Mouse (Mus musculus) cerebellum, postnatal 25 days (tissue): ENCODE measurements around the gene Psip1.
"Not testable (repeated sequence)": the region's sequence is repeated elsewhere in the genome, so short reads cannot be mapped to it uniquely, and the experiment has no call there.

Source experiments
- DNase-seq, 2 experiments: peaks; one replicate each; pipeline ENCODE4 v3.0.0; 2021; ENCODE audit warnings: mixed read lengths in 2 of 2

Psip1 gene

GRCm38 (mm10) chr4:83500154-83501036 is 14.1 kb upstream of the Psip1 start:
- peak in 1 of 2 experiments; percentile 36 for DNase-seq

GRCm38 (mm10) chr4:83497013-83497412 is 10.8 kb upstream of the Psip1 start:
- DNase-seq, result not testable (repeated sequence)

DNA sequence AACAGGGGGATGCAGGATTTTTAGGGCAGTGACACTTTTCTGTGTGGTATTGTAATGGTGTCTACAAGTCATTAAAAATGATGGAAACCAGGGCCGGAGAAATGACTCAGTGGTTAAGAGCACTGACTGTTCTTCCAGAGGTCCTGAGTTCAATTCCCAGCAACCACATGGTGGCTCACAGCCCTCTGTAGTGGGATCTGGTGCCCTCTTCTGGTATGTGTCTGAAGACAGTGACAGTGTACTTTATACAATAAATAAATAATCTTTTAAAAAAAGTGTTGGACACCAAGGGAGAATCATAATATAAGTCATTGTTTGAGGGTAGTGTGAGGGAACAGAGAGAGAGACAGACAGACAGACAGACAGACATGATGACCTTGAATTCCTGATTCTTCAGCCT is 6.9 kb upstream of the Psip1 start:
- DNase-seq, result no peak

DNA sequence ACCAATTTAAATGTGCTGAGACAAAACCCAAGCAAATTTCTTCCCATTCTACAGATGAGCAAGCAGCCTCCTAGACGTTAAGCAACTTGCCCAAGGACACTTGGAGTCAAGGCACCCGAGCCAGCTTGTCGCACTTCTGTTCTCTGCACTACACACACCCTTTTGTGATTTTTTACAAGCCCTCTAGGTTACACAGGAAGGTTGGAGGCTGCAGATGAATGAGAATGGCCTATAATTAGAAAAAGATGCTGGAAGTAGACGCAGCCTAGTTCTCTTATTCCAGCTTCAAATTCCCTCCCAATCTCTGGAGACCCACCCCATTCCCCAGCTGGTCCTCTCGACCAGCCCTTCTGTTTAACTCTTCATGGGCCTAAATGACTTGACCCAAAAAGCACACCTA is 2.9 kb upstream of the Psip1 start:
- DNase-seq, result no peak

DNA sequence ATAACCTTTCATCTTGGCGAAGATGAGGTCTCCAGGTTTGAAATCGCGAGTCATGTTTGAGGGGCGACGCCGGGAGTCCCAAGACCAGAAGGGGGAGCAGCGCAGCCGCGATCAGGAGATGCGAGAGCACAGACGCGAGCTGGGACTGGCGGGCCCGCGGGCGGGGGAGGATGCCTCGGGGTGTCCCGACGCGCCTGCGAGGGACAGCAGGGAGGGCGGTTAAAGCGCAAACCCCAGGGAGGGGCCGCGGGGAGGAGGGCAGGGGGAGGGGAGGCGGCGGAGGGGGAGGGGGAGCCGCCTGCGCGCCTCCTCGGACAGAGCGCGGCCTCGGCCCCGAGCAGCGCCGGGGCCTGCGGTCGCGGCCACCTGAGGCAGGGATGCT is 533 bp downstream of the Psip1 start:
- peak; percentile 91 to 95 for DNase-seq

- no peak for DNase-seq
These were observed 1.0 kb downstream of the Psip1 start for GRCm38 (mm10) chr4:83485250-83485649.

GRCm38 (mm10) chr4:83468208-83468607 is 18.1 kb downstream of the Psip1 start:
- DNase-seq, result no peak

GRCm38 (mm10) chr4:83467615-83468014 is 18.6 kb downstream of the Psip1 start:
- peak; percentile 91 for DNase-seq

DNA sequence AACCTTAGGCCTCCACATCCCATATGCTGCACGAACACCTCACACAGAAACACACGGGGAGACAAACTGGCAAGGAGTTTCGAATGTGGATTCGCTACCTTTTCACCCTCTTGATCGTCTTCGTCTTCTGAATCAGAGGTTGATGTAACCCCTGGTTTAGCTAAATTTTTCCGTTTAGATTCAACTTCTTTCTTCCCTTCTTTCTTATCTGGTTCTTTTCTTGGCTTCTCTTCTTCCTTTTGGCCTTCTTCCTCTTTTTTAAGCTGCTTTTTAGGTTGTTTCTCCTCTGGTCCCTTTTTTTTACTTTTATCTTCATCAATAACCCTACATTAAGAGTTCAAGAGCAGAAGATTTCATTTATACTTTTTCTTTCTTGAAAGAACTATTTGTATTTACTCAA is 21.4 kb downstream of the Psip1 start:
- DNase-seq, result no peak

DNA sequence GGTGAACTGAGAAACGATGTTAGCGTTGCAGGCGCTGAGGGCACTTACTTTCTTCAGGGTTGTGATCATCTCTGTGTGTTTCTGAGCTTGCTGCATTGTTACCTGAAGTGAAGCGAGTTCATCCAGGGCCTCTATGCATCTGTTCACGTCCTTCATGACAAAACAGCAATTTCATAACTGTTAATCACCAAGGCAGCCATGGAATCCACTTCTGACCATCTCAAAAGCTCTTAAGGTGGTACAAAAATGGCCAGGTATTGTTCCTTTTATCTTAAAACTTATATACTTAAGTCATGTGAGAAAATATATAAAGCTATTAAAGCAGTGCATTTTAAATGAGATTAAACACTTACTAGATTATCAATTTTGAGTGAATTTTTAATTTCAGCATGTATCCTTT is 26.2 kb downstream of the Psip1 start:
- no peak for DNase-seq

GRCm38 (mm10) chr4:83450785-83451184 is 35.5 kb downstream of the Psip1 start:
- no peak for DNase-seq

DNA sequence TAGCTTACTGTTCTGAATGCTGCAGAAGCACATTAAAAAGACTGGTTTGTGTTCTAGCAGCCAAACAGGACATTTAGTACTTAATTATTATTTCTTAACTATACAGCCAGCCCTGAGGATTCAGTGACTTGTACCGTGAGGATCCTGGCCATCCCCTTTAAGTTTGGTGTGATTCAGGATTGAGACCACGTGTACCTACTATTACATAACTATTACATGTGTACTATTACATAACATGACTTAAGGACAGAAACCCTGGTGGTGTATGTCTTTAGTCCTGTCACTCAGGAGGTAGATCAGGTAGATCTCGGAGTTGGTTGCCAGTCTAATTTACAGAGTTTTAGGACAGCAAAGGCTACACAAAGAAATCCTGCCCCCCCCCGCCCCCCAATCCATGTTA is 45.2 kb downstream of the Psip1 start:
- no peak for DNase-seq

GRCm38 (mm10) chr4:83439045-83439444 is 47.2 kb downstream of the Psip1 start:
- peak in 1 of 2 experiments; percentile 33 for DNase-seq

DNA sequence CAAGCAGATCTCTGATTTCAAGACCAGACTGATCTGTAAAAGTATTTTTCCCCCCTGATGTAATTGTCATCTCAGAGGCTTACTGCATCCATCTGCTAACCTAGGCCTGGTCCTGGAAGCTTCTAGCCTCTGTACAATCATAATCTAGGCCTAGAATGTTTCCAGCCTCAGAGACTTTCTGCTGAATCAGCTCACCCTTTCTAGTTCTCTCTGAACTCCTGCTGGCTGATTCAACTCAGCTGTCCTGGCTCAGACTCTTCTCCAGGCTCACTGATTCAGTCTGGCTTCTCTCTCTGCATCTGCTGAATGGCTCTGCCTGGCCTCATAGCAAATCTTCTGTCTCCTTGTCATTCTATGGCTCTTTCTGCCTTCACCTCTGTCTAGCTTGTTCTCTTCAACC is 48.1 kb downstream of the Psip1 start:
- DNase-seq, result no peak

DNA sequence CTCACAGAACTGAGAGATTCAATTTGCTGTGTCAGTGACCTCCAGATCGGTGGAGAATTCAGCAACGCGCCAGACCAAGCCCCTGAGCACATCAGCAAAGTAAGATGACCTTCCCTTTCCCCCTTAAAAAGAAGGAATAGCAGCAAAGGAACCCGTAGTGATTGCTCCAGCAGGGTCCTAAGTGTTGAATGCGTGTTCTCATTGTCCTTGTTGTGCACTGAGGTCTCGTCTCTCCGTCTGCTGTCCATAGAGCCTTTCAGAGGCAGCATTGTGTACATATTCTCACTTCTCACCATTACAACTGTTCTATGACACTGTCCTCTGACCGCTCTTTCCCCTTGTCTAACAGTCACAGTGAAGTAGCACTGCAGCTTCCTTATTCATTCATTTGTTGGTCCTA is 49.9 kb downstream of the Psip1 start:
- DNase-seq, result no peak

DNA sequence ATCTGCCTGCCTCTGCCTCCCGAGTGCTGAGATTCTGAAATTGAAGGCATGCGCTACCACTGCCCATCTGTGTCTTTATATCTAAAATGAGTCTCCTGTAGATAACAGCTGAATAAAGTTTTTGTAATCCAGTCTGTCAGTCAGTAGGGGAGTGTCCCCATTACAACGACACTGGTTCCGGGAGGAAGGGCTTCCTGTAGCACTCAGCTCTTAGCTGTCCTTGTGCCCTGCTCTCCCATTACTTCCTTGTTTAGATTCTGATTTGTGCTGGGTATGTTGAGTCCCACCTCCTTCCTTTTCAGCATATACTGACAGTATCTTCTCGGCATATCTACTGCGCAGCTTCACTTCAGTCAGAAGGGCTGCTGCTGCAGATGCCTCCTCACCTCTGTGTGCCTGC is 53.4 kb downstream of the Psip1 start:
- no peak for DNase-seq

DNA sequence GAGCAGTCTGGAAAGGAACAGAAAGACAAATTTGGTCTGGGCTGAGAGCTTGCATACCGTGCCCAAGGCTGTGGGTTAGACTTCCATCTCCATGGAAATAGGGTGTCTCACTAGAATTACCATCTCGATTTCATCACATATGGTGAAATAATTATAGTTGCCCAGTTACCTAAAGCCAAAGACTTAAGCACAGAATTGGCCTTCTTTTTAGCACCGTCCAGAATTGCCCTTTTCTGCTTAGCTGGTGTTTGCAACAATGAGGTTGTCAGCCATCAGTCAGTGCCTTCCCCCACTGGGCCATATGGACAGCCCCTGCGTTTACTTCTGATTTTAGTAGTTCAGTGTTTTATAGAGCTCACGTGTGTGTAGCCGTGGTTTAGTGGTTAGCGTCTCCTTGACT is 54.3 kb downstream of the Psip1 start:
- no peak for DNase-seq

DNA sequence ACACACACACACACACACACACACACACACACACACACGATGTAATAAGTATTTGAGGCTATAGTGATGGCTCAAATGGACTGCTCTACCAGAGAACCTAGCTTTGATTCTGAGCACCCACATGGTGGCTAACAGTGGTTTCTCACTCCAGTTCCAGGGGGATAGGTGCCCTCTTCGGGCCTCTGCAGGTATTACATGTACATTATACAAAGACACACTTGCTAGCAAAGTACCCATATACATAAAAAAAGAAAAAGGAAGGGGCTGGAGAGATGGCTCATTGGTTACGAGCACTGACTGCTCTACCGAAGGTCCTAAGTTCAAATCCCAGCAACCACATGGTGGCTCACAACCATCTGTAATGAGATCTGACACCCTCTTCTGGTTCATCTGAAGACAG is 57.4 kb downstream of the Psip1 start:
- no peak for DNase-seq

DNA sequence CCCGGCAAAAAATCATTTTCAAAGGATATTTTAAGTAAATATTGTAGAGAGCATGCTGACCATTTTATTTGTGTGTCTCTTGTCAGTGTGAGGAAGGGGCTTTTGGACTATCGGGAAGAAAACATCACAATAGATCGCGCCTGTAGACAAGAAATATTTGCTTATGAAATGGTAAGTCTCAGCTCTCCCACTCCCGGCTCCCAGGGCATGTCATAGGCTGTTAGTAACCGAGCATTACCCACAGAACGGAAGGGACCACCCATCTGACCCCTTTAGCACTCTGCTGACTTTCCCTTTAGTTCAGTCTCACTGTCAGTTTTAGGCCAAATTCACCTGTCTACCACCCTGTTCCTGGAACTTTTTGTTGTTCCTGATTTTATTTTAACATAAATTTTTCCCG is 58.6 kb downstream of the Psip1 start:
- DNase-seq, result no peak

- DNase-seq, result no peak
These were observed 59.1 kb downstream of the Psip1 start for GRCm38 (mm10) chr4:83427141-83427540.

DNA sequence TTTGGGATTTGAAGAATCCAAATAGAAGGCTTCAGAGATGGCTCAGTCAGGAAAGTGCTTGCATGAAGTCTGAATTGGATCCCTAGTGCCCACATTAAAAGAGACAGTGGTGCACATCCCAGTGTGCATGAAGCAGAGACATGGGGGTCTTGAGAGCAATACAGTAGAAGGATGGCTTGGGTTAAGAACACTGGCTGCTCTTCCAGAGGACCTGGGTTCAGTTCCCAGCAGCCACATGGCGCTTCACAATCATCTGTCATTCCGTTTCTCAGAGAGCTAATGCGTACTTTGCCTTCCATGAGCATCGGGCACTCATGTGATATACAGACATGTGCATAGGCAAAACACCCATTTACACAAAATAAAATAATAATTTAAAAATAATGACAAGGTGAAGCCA is 61.1 kb downstream of the Psip1 start:
- DNase-seq, result no peak

- DNase-seq, result peak; percentile 57 to 73
These were observed 62.6 kb downstream of the Psip1 start for GRCm38 (mm10) chr4:83423641-83424040.

- DNase-seq, result no peak
These were observed 67.5 kb downstream of the Psip1 start for GRCm38 (mm10) chr4:83418781-83419180.

DNA sequence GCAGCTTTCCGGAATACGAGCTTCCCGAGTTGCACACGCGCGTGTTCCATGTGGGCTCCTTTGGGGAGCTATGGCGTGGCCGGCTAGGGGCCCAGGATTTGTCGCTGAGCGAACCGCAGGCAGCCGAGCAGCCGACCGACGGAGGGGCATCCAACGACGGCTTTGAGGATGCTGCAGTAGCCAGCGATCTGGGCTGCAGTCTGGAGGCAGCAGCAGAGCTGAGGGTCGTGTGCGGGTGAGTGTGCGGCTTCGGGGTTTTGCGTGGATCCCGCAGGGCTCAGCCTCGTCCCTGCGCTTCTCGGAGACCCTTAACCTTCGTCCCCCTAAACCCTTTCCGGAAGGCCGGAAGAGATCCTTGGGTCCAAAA is 68.5 kb downstream of the Psip1 start:
- no peak for DNase-seq
